Mouse (Mus musculus) hindbrain, postnatal 0 days (tissue): ENCODE data around the gene Gpd1. TPM values are rescaled to one million over a fixed set of nuclear protein-coding genes. Genes with fewer than 3 reads are reported as not detected.
"Not testable (repeated sequence)": the region's sequence is repeated elsewhere in the genome, so short reads cannot be mapped to it uniquely, and the experiment has no call there.

Experiments used
- ATAC-seq: fragments of 200-750 bp; cut with Nextera tagmentation; 2 replicates; pipeline ENCODE4 v1.8.0; 2017; ENCODE audit warnings: mild to moderate bottlenecking, moderate TSS enrichment, moderate library complexity
- DNase-seq: peaks from one replicate; pipeline ENCODE4 v3.0.0-alpha.2; 2015; ENCODE audit warnings: low spot score
- H3K27ac ChIP-seq: fragments of 300-500 bp; sonication (generic); 2 replicates; pipeline ENCODE4 v1.5.1; 2014; ENCODE audit warnings: mild to moderate bottlenecking
- H3K27me3 ChIP-seq: fragments of 300-500 bp; sonication (generic); 2 replicates; pipeline ENCODE4 v1.6.1; 2014; ENCODE audit warnings: low read length, mixed read lengths; ENCODE audit not compliant: insufficient read depth
- H3K36me3 ChIP-seq: fragments of 300-500 bp; sonication (generic); 2 replicates; pipeline ENCODE4 v1.6.1; 2014; ENCODE audit warnings: low read length, mixed read lengths; ENCODE audit not compliant: insufficient read depth
- H3K4me1 ChIP-seq: fragments of 300-500 bp; sonication (generic); 2 replicates; pipeline ENCODE4 v1.6.1; 2014; ENCODE audit warnings: antibody characterized with exemption, low read length, mixed read lengths; ENCODE audit not compliant: insufficient read depth
- H3K4me2 ChIP-seq: fragments of 300-500 bp; sonication (generic); 2 replicates; pipeline ENCODE4 v1.6.1; 2014; ENCODE audit warnings: low read depth, mild to moderate bottlenecking, low read length, moderate library complexity, mixed read lengths
- H3K4me3 ChIP-seq: fragments of 300-500 bp; sonication (generic); 2 replicates; pipeline ENCODE4 v1.5.1; 2014; ENCODE audit warnings: low read length
- H3K9ac ChIP-seq: fragments of 300-500 bp; sonication (generic); replicated peaks from 2 replicates; pipeline ENCODE4 v1.6.1; 2014; ENCODE audit warnings: mild to moderate bottlenecking, low read length, moderate library complexity, mixed read lengths
- H3K9me3 ChIP-seq: fragments of 300-500 bp; sonication (generic); 2 replicates; pipeline ENCODE4 v1.6.1; 2016; ENCODE audit warnings: low read length, mixed read lengths
- CTCF ChIP-seq: IDR thresholded peaks from 2 replicates; pipeline ENCODE4 v1.5.1; 2016; ENCODE audit warnings: antibody characterized with exemption, control low read depth, low read depth
- WGBS: fragments of 180-500 bp; shearing (Covaris S2); extraction: QIAGEN DNeasy Blood & Tissue Kit; methylation state at CpG from one replicate; pipeline ENCODE4 v1.1.7; 2014; 5-methylcytosine and 5-hydroxymethylcytosine counted together
- polyA plus RNA-seq: library from polyadenylated mRNA; unstranded; fragments of >200 nt; fragmentation: Nextera tagmentation; extraction: Ambion mirVana; gene quantifications from 2 replicates; pipeline ENCODE4 v1.2.1, GENCODE M21; 2015
- total RNA-seq: library from RNA; depleted of rRNA; stranded (reverse); fragments of >200 nt; gene quantifications from 2 replicates; pipeline ENCODE4 v1.2.3, GENCODE M21; 2014

Gene Gpd1
- total and polyA plus RNA-seq, 2 experiments from 2014 or later, result 2.5 to 3.7 TPM

- H3K4me1 ChIP-seq, result peaks cover 14% of the 10 kb centered on the region; the same call in 1 of the 2 replicates
- TF ChIP-seq CTCF, result no peak
- no peak overlapping the region for H3K4me2 ChIP-seq
- no peak overlapping the region for H3K27ac ChIP-seq
- H3K9ac ChIP-seq, result no peak overlapping the region
- H3K36me3 ChIP-seq, result peaks cover 13% of the 10 kb centered on the region; the same call in 1 of the 2 replicates
- no peaks in the 10 kb centered on the region for H3K9me3 ChIP-seq
- no peak for DNase-seq
- H3K4me3 ChIP-seq, result no peak overlapping the region
- WGBS, result 88% methylated on average over 18 of the region's 18 CpGs
- H3K27me3 ChIP-seq, result no peaks in the 10 kb centered on the region
- ATAC-seq, result no peak
Observed at GRCm38 (mm10) chr15:99700219-99701106, 16.9 kb upstream of the Gpd1 start.

GRCm38 (mm10) chr15:99701640-99701998, 15.7 kb upstream of the Gpd1 start:
- not testable (repeated sequence) for ATAC-seq, H3K27me3 ChIP-seq, H3K9me3 ChIP-seq, DNase-seq
- Histone ChIP-seq H3K27ac (peak overlapping the region; percentile 95), H3K4me1 (peaks cover 14% of the 10 kb centered on the region; the same call in 1 of the 2 replicates), H3K9ac (peak overlapping the region; percentile 96; the same call in 1 of the 2 replicates), H3K36me3 (peaks cover 19% of the 10 kb centered on the region), H3K4me3 (peak overlapping the region; percentile 94), H3K4me2 (peak overlapping the region; percentile 67; the same call in 1 of the 2 replicates)
- 48% methylated on average over 16 of the region's 16 CpGs for WGBS

GRCm38 (mm10) chr15:99701999-99702900, 15.1 kb upstream of the Gpd1 start, which contains the start of gene Smarcd1:
Smarcd1 (plus strand) TSS chr15:99702129.
- peak within 1 kb of the TSS; percentile 94 for H3K4me3 ChIP-seq
- no peaks in the 10 kb centered on the region for H3K9me3 ChIP-seq
- under 1% methylated on average over 65 of the region's 71 CpGs for WGBS
- peak within 1 kb of the TSS; percentile 95 for H3K27ac ChIP-seq
- DNase-seq (peak; percentile 97), ATAC-seq (peak; percentile 97)
- H3K27me3 ChIP-seq, result no peaks in the 10 kb centered on the region
- peak; percentile 88 for TF ChIP-seq CTCF
- peaks cover 14% of the 10 kb centered on the region; the same call in 1 of the 2 replicates for H3K4me1 ChIP-seq
- H3K9ac ChIP-seq, result peak within 1 kb of the TSS; percentile 96
- H3K36me3 ChIP-seq, result peaks cover 18% of the 10 kb centered on the region
- H3K4me2 ChIP-seq, result peak within 1 kb of the TSS; percentile 67

GRCm38 (mm10) chr15:99703104-99703503, 14.2 kb upstream of the Gpd1 start:
- Histone ChIP-seq H3K9ac (peak overlapping the region; percentile 96), H3K27me3 (no peaks in the 10 kb centered on the region), H3K4me2 (peak overlapping the region; percentile 67), H3K4me1 (peaks cover 14% of the 10 kb centered on the region; the same call in 1 of the 2 replicates), H3K36me3 (peaks cover 20% of the 10 kb centered on the region), H3K4me3 (peak overlapping the region; percentile 94), H3K9me3 (no peaks in the 10 kb centered on the region), H3K27ac (peak overlapping the region; percentile 95; the same call in 1 of the 2 replicates)
- DNase-seq, result no peak
- no peak; the same call in 1 of the 2 replicates for TF ChIP-seq CTCF
- no peak for ATAC-seq
- 52% methylated on average over 9 of the region's 9 CpGs for WGBS

GRCm38 (mm10) chr15:99703676-99704040, 13.7 kb upstream of the Gpd1 start:
- peak overlapping the region; percentile 95; the same call in 1 of the 2 replicates for H3K27ac ChIP-seq
- no peak for DNase-seq
- WGBS, result 50% methylated on average over 5 of the region's 5 CpGs
- 0 out of 2 replicates have a peak overlapping the region, but pooled peaks have one; percentile 40 for H3K9ac ChIP-seq
- TF ChIP-seq CTCF, result no peak
- peaks cover 14% of the 10 kb centered on the region; the same call in 1 of the 2 replicates for H3K4me1 ChIP-seq
- no peaks in the 10 kb centered on the region for H3K27me3 ChIP-seq
- no peaks in the 10 kb centered on the region for H3K9me3 ChIP-seq
- H3K4me2 ChIP-seq, result peak overlapping the region; percentile 67
- peaks cover 21% of the 10 kb centered on the region for H3K36me3 ChIP-seq
- no peak for ATAC-seq
- peak overlapping the region; percentile 94; the same call in 1 of the 2 replicates for H3K4me3 ChIP-seq

GRCm38 (mm10) chr15:99704041-99704681, 13.2 kb upstream of the Gpd1 start:
- Histone ChIP-seq H3K4me3 (peak overlapping the region; percentile 28), H3K36me3 (peaks cover 26% of the 10 kb centered on the region), H3K27ac (peak overlapping the region; percentile 33; the same call in 1 of the 2 replicates), H3K9me3 (no peaks in the 10 kb centered on the region), H3K9ac (peak overlapping the region; percentile 40), H3K27me3 (no peaks in the 10 kb centered on the region), H3K4me2 (peak overlapping the region; percentile 67), H3K4me1 (peaks cover 14% of the 10 kb centered on the region; the same call in 1 of the 2 replicates)
- no peak for ATAC-seq
- WGBS, result 14% methylated on average over 23 of the region's 23 CpGs
- TF ChIP-seq CTCF, result no peak
- no peak for DNase-seq
